In the genomic region with DNA sequence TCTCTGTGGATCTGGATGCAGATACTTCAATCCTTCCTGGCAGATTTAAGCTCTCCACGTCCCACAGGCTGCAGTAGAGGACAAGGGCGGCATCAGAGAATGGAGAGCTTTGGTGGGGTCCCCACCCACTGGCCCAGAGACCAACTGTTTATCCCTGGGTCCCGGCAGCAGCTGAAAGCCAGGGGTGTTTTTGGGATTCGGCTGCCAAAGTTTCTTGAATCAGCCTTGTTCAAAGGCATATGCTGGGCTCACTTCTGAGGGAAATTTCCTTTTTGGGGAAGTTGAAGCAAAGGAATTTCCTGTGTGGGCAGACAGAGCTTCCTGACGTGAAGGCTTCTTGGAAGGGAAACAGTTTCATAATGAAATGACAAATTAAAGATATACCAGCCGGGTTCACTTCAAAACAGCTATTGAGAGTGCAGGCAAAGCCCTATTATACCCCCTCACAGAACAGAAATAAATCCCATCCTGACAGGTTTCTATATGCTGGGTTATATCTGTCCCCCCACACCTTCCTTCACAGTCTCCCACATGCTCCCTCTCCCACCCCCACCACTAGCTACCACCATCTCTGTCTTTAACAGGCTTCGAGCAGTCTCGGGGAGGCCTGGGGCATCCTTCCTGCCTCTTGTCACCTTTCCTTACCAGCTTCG, we compare ENCODE assay signal across 8 mouse cellular contexts.
DNase-seq lines count a peak whose midpoint lies in the region; ATAC-seq and TF ChIP-seq lines count a peak whose summit lies in the region.

No protein-coding gene starts in this region.

- TF ChIP-seq CTCF in small intestine, adult 2 months (IDR thresholded peaks at IDR 0.05; ENCODE audit: extremely low read depth, insufficient read length, insufficient replicate concordance, low read depth, low read length), result no peak

- H3K27me3 ChIP-seq in neural tube, embryonic 13.5 days, result no peaks in the 10 kb centered on the region
- H3K27me3 ChIP-seq in limb, embryonic 13.5 days, result no peaks in the 10 kb centered on the region
- H3K27me3 ChIP-seq in small intestine, adult 2 months (ENCODE audit: control insufficient read depth, insufficient read depth, low read length), result no peaks in the 10 kb centered on the region

- ATAC-seq in neural tube, embryonic 13.5 days (ENCODE audit: low read depth), result no peak
- no peak for ATAC-seq in limb, embryonic 13.5 days (ENCODE audit: low FRiP score, low read depth)

- H3K4me3 ChIP-seq in neural tube, embryonic 13.5 days, result no peak overlapping the region
- no peak overlapping the region for H3K4me3 ChIP-seq in limb, embryonic 13.5 days
- no peak overlapping the region for H3K4me3 ChIP-seq in small intestine, adult 2 months (ENCODE audit: low read depth, low read length)

- H3K4me1 ChIP-seq in neural tube, embryonic 13.5 days (replicated peaks), result peaks cover 70% of the 10 kb centered on the region
- peaks cover 67% of the 10 kb centered on the region for H3K4me1 ChIP-seq in limb, embryonic 13.5 days
- peaks cover 21% of the 10 kb centered on the region for H3K4me1 ChIP-seq in small intestine, adult 2 months (ENCODE audit: control insufficient read depth, insufficient read depth, insufficient read length, low read length)

- H3K4me2 ChIP-seq in neural tube, embryonic 13.5 days, result no peak overlapping the region
- no peak overlapping the region for H3K4me2 ChIP-seq in limb, embryonic 13.5 days (replicated peaks)

- no peaks in the 10 kb centered on the region for H3K9me3 ChIP-seq in neural tube, embryonic 13.5 days
- H3K9me3 ChIP-seq in limb, embryonic 13.5 days, result no peaks in the 10 kb centered on the region

- peak overlapping the region; percentile 64 for H3K27ac ChIP-seq in neural tube, embryonic 13.5 days (replicated peaks)
- H3K27ac ChIP-seq in limb, embryonic 13.5 days, result 0 out of 2 replicates have a peak overlapping the region, but pooled peaks have one; percentile 61
- H3K27ac ChIP-seq in small intestine, adult 2 months (ENCODE audit: insufficient read depth, low read depth, low read length), result peak overlapping the region; percentile 62

- H3K36me3 ChIP-seq in neural tube, embryonic 13.5 days, result no peaks in the 10 kb centered on the region
- no peaks in the 10 kb centered on the region for H3K36me3 ChIP-seq in limb, embryonic 13.5 days
- H3K36me3 ChIP-seq in small intestine, adult 2 months (ENCODE audit: control insufficient read depth, insufficient read depth, low read length), result peaks cover 3% of the 10 kb centered on the region; the same call in 1 of the 2 replicates

- no peak for TF ChIP-seq POLR2A in small intestine, adult 2 months (IDR thresholded peaks at IDR 0.05; ENCODE audit: low read depth, low read length)

- WGBS in neural tube, embryonic 13.5 days, result 66% methylated on average over 9 of the region's 9 CpGs
- WGBS in limb, embryonic 13.5 days, result 55% methylated on average over 9 of the region's 9 CpGs
- 77% methylated on average over 9 of the region's 9 CpGs for WGBS in small intestine, adult 2 months

- DNase-seq in neural tube, embryonic 10.5 days (ENCODE audit: extremely low spot score, low spot score), result no peak
- peak; percentile 49 for DNase-seq in gastrocnemius, postnatal 25 days
- peak; percentile 73 for DNase-seq in kidney, adult 11 months
- DNase-seq in natural killer cell, adult 2 months (ENCODE audit: low spot score in 2 of 2), result no peak
- no peak for DNase-seq in thymus, postnatal 0 days (ENCODE audit: low spot score)

- H3K9ac ChIP-seq in neural tube, embryonic 13.5 days, result 0 out of 2 replicates have a peak overlapping the region, but pooled peaks have one; percentile 22
- H3K9ac ChIP-seq in limb, embryonic 13.5 days, result no peak overlapping the region

Comparison
In these comparisons a context has a peak if more than half of its experiments do, and no peak if none do; other contexts are left out.
1. DNase-seq: peak in gastrocnemius, postnatal 25 days (single experiment) and kidney, adult 11 months (single experiment); none in neural tube, embryonic 10.5 days (single experiment), natural killer cell, adult 2 months (0 of 2) and thymus, postnatal 0 days (single experiment).
2. Peak in every context shown above with its lines, with median percentiles within 50 percentile points of each other: H3K27ac ChIP-seq.